Mouse (Mus musculus): ENCODE measurements at regions not wholly inside any gene's neighbourhood (a gene's known extent, or its start where the extent isn't known, plus 50 kb on each side); places are given as distances from the start of the nearest gene placed in this dataset.

DNA sequence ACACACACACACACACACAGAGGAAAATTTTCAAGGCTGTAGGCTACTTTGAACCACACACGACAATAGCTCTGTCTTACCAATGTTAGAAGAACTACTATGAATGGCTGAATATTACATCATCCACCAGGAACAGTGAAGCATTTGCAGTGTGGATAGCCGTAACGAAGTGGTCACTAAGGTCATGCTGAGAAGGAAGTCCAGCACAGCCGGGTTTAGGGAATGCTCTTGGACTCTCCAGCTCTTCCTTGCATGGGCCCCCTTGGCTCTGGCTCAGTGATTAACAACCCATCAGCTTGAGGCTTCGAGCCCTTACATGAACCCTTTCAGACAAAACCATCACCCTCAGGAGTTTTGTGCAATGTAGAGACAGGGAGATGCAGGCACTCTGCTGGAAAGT lies 245.3 kb downstream of the Adamts20 start:
- no peak for DNase-seq (ENCODE audit: low spot score in 2 of 2)

- DNase-seq (ENCODE audit: low spot score in 2 of 2), result no peak
Observed at GRCm38 (mm10) chr15:94216703-94217102, 248.5 kb downstream of the Adamts20 start.

DNA sequence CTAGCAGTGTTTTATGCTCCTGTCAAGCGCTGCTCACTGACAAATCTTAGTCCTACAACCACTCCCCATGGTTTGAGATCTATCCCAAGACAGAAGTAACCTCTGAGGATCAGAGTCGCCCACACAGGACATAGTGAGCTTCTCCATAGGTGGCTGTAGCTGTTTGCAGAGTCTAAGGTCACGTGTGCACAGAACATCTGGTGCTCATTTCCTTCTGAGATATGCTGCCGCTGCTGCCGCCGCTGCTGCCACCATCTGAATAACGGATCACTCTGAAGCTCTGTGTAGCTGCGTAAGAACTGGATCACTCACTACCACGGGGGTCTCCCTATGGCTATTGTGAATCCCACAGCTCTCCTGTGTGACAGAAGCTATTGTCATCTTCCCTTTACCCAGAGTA lies 250.8 kb downstream of the Adamts20 start:
- no peak for DNase-seq (ENCODE audit: low spot score in 2 of 2)

DNA sequence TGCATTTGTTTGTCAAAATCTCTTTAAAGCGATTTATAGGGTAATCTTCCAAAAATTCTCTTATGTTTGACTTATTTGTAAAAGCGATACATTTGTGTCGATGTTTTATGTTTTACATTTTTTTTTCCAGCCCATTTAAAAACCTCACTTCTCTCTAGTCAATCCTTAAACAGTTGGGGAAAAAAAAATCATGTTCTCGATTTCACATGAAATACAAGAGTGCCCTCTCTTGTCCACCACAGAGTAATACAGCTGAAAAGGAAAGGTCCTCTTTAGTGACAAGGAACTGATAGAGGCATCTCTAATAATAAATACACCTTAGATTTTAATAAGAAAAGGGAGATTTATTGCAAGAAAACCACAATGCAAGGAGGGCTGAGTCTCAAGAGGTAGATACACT lies 251.8 kb downstream of the Adamts20 start:
- no peak for DNase-seq (ENCODE audit: low spot score in 2 of 2)

- no peak for DNase-seq (ENCODE audit: low spot score in 2 of 2)
Observed at GRCm38 (mm10) chr15:94208476-94208875, 256.7 kb downstream of the Adamts20 start.

GRCm38 (mm10) chr15:94206454-94206853 lies 258.8 kb downstream of the Adamts20 start:
- no peak for DNase-seq (ENCODE audit: low spot score in 2 of 2)

GRCm38 (mm10) chr15:94205309-94205893 lies 259.8 kb downstream of the Adamts20 start:
- DNase-seq (ENCODE audit: low spot score in 2 of 2), result peak in 1 of 2 experiments; percentile 3

GRCm38 (mm10) chr15:94190081-94190488 lies 275.1 kb downstream of the Adamts20 start:
- DNase-seq (ENCODE audit: low spot score in 2 of 2), result no peak

GRCm38 (mm10) chr15:94187588-94187987 lies 277.6 kb downstream of the Adamts20 start:
- DNase-seq (ENCODE audit: low spot score in 2 of 2), result no peak

GRCm38 (mm10) chr15:94183663-94184375 lies 281.4 kb downstream of the Adamts20 start:
- DNase-seq (ENCODE audit: low spot score in 2 of 2), result no peak

DNA sequence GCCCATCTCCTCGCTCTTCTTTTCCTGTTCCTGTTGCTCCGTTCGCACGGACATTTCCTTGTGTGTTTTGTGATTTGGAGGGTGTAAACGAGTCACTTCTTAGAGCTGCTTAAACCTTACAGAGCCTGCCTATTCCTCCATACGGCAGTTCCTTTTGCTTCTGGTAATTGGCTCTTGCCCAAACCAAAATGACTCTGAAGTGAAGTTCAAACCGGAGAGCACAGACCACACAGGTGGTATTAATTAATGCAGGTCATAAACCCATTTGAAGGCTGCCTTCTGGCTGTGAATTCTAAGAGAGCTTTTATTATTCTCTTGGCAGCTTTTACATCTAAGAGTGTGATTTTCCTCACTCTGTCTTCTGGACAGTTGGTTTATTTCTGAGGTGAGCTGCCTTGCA lies 291.1 kb downstream of the Adamts20 start:
- no peak for DNase-seq (ENCODE audit: low spot score in 2 of 2)

DNA sequence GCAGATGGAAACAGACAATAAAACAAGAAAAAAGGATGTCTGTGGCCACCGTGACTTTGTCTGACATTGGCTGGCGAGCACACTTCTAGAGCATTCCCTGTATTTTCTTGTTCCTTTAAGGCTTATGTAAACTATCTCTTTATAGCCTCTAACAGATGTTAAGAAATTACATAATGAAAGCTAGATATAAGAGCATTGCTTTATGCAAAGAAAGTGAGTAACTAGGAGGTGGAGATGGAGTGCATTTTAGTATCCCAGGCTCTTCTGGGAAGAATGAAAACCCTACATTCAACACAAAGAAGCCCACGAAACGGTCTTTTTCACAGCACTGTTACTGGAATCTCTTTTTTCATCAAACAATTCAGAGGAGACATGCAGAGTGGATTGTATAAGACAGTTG lies 304.4 kb downstream of the Adamts20 start:
- no peak for DNase-seq (ENCODE audit: low spot score in 2 of 2)

- DNase-seq (ENCODE audit: low spot score in 2 of 2), result no peak
Observed at GRCm38 (mm10) chr15:94139534-94139958, 325.7 kb downstream of the Adamts20 start.

- DNase-seq (ENCODE audit: low spot score in 2 of 2), result no peak
Observed at GRCm38 (mm10) chr15:94137159-94137952, 327.9 kb downstream of the Adamts20 start.

DNA sequence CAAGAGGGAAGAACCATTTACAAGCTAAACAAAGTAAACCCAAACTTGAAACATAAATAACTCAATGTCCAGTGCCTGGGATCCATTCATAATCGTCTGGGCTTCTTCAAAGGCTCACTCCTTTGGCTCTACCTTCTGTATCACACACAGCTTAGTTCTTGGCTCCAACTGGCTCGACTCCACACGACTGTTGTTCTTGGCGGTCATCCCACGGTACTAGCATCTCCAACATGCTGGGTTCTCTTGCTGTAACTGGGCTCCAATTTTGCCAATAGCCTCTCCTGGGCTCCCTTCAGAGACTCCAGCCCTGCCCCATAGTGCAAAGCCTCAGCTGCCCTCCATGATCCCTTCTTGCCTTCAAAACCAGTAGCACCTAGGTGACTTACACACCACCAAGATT lies 352.4 kb downstream of the Adamts20 start:
- DNase-seq (ENCODE audit: low spot score in 2 of 2), result no peak

- no peak for DNase-seq (ENCODE audit: low spot score in 2 of 2)
Observed at GRCm38 (mm10) chr15:94107186-94107716, 358.0 kb downstream of the Adamts20 start.

DNA sequence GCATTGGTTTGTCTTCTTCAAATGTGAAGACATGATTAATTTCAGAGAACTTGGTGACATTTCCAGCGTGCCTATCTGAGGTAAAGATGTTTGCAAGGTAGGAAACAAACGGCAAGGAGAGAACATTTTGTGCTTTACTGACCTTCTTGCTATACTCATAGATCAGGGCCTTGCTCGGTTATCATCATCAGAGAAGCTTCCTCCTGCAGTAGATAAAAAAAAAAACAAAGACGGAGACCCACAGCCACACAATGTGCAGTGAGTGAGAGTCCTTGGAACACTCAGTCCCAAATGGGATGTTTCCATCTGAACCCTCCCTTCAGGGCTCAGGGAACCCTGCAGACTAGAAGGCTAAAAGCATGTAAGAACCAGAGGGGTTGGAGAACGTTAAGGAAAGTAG lies 374.6 kb downstream of the Adamts20 start:
- no peak for DNase-seq (ENCODE audit: low spot score in 2 of 2)

GRCm38 (mm10) chr15:94089856-94090255 lies 375.4 kb downstream of the Adamts20 start:
- DNase-seq (ENCODE audit: low spot score in 2 of 2), result no peak

- DNase-seq (ENCODE audit: low spot score in 2 of 2), result no peak
Observed at GRCm38 (mm10) chr15:94082369-94082768, 382.8 kb downstream of the Adamts20 start.

DNA sequence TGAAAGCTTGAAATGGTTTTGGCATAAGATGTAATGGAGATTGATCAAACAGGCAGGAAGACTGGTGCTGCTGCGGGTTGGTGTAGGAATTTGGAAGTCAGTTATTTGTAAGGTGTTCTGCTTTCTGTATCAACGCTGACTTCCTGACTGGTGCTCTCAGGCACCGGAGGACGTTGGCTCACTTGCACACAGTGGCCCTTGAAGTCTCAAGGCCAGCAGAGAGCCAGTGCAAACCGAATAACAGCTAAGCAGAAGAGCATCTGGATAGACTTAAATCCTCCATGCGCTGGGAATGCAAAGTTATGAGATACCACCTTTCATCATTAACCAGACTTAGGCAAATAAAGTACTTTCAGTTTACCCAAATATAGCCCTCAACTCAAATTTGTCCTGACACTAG lies 388.2 kb downstream of the Adamts20 start:
- no peak for DNase-seq (ENCODE audit: low spot score in 2 of 2)

GRCm38 (mm10) chr15:94074161-94074950 lies 390.9 kb downstream of the Adamts20 start:
- no peak for DNase-seq (ENCODE audit: low spot score in 2 of 2)

DNA sequence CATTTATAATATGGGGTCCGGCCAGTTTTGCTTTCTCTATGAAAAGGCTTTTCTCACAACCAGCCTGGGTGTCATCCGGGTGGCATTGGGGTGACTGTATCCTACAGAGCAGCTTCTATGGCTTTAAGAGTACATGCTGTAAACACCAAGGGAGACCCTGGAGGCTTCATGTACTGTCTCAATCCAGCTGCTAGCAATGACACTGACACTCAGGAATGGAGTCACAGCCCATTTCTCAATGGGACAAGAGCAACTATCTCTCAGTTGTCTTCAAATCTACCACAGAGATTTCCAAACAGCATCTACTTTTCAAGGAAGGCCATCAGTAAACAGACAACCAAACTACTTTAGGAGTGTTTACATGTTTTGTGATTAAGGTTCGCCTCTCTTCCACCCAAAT lies 397.5 kb downstream of the Adamts20 start:
- no peak for DNase-seq (ENCODE audit: low spot score in 2 of 2)

Measured in spleen, postnatal 14 days (tissue).